Mouse (Mus musculus): ENCODE results near the gene Gipc2. TPM values are rescaled to one million over a fixed set of nuclear protein-coding genes. Genes with fewer than 3 reads are reported as not detected.

The Gipc2 gene
- polyA plus RNA-seq, 1 experiment from 2014 or later = 4.1 TPM

GRCm38 (mm10) chr3:152192238-152192931 is 26.4 kb upstream of the Gipc2 start:
- no peaks in the 10 kb centered on the region for H3K27me3 ChIP-seq (replicated peaks; ENCODE audit: control insufficient read depth, insufficient read depth, low read length)
- H3K4me2 ChIP-seq (ENCODE audit: low read length) = peak overlapping the region; percentile 55
- H3K4me1 ChIP-seq (replicated peaks; ENCODE audit: control insufficient read depth, insufficient read depth, low read length) = peaks cover 18% of the 10 kb centered on the region
- peak overlapping the region; percentile 37 for H3K4me3 ChIP-seq (replicated peaks; ENCODE audit: low read length)
- ATAC-seq = no peak
- WGBS = 23% methylated on average over 10 of the region's 11 CpGs
- no peaks in the 10 kb centered on the region for H3K36me3 ChIP-seq (ENCODE audit: control insufficient read depth, insufficient read depth)
- no peaks in the 10 kb centered on the region for H3K9me3 ChIP-seq (ENCODE audit: control insufficient read depth, low read length)
- H3K27ac ChIP-seq (ENCODE audit: low read length) = no peak overlapping the region
- no peak overlapping the region for H3K9ac ChIP-seq (replicated peaks; ENCODE audit: low read depth, low read length)

- WGBS = 12% methylated on average over 6 of the region's 6 CpGs
- H3K9ac ChIP-seq (replicated peaks; ENCODE audit: low read depth, low read length) = no peak overlapping the region
- H3K27me3 ChIP-seq (replicated peaks; ENCODE audit: control insufficient read depth, insufficient read depth, low read length) = no peaks in the 10 kb centered on the region
- no peaks in the 10 kb centered on the region for H3K9me3 ChIP-seq (ENCODE audit: control insufficient read depth, low read length)
- peak overlapping the region; percentile 37 for H3K4me3 ChIP-seq (replicated peaks; ENCODE audit: low read length)
- ATAC-seq = no peak
- H3K36me3 ChIP-seq (ENCODE audit: control insufficient read depth, insufficient read depth) = no peaks in the 10 kb centered on the region
- H3K27ac ChIP-seq (ENCODE audit: low read length) = no peak overlapping the region
- peaks cover 18% of the 10 kb centered on the region for H3K4me1 ChIP-seq (replicated peaks; ENCODE audit: control insufficient read depth, insufficient read depth, low read length)
- H3K4me2 ChIP-seq (ENCODE audit: low read length) = peak overlapping the region; percentile 55
Measured at GRCm38 (mm10) chr3:152191791-152192237, 25.8 kb upstream of the Gipc2 start.

- Histone ChIP-seq H3K27me3 (replicated peaks; ENCODE audit: control insufficient read depth, insufficient read depth, low read length) (no peaks in the 10 kb centered on the region), H3K36me3 (ENCODE audit: control insufficient read depth, insufficient read depth) (no peaks in the 10 kb centered on the region), H3K4me1 (replicated peaks; ENCODE audit: control insufficient read depth, insufficient read depth, low read length) (peaks cover 18% of the 10 kb centered on the region), H3K4me2 (ENCODE audit: low read length) (peak overlapping the region; percentile 26), H3K9me3 (ENCODE audit: control insufficient read depth, low read length) (no peaks in the 10 kb centered on the region), H3K27ac (ENCODE audit: low read length) (no peak overlapping the region), H3K4me3 (replicated peaks; ENCODE audit: low read length) (no peak overlapping the region), H3K9ac (replicated peaks; ENCODE audit: low read depth, low read length) (no peak overlapping the region)
- 82% methylated on average over 9 of the region's 9 CpGs for WGBS
- ATAC-seq = no peak
Measured at GRCm38 (mm10) chr3:152190679-152191477, 24.8 kb upstream of the Gipc2 start.

GRCm38 (mm10) chr3:152189306-152189705 is 23.3 kb upstream of the Gipc2 start:
- no peaks in the 10 kb centered on the region for H3K27me3 ChIP-seq (replicated peaks; ENCODE audit: control insufficient read depth, insufficient read depth, low read length)
- no peaks in the 10 kb centered on the region for H3K9me3 ChIP-seq (ENCODE audit: control insufficient read depth, low read length)
- H3K4me2 ChIP-seq (ENCODE audit: low read length) = no peak overlapping the region
- H3K4me1 ChIP-seq (replicated peaks; ENCODE audit: control insufficient read depth, insufficient read depth, low read length) = peaks cover 18% of the 10 kb centered on the region
- no peak overlapping the region for H3K9ac ChIP-seq (replicated peaks; ENCODE audit: low read depth, low read length)
- H3K27ac ChIP-seq (ENCODE audit: low read length) = no peak overlapping the region
- no peak overlapping the region for H3K4me3 ChIP-seq (replicated peaks; ENCODE audit: low read length)
- peaks cover 2% of the 10 kb centered on the region; the same call in 1 of the 2 replicates for H3K36me3 ChIP-seq (ENCODE audit: control insufficient read depth, insufficient read depth)
- WGBS = 77% methylated on average over 4 of the region's 4 CpGs
- no peak for ATAC-seq

- H3K4me3 ChIP-seq (replicated peaks; ENCODE audit: low read length) = no peak overlapping the region
- H3K4me1 ChIP-seq (replicated peaks; ENCODE audit: control insufficient read depth, insufficient read depth, low read length) = peaks cover 6% of the 10 kb centered on the region
- no peak overlapping the region for H3K9ac ChIP-seq (replicated peaks; ENCODE audit: low read depth, low read length)
- H3K9me3 ChIP-seq (ENCODE audit: control insufficient read depth, low read length) = no peaks in the 10 kb centered on the region
- no peaks in the 10 kb centered on the region for H3K27me3 ChIP-seq (replicated peaks; ENCODE audit: control insufficient read depth, insufficient read depth, low read length)
- H3K36me3 ChIP-seq (ENCODE audit: control insufficient read depth, insufficient read depth) = peaks cover 4% of the 10 kb centered on the region; the same call in 1 of the 2 replicates
- no peak for ATAC-seq
- 87% methylated on average over 6 of the region's 6 CpGs for WGBS
- no peak overlapping the region for H3K4me2 ChIP-seq (ENCODE audit: low read length)
- no peak overlapping the region for H3K27ac ChIP-seq (ENCODE audit: low read length)
Measured at GRCm38 (mm10) chr3:152186106-152186505, 20.1 kb upstream of the Gipc2 start.

GRCm38 (mm10) chr3:152183522-152183921 is 17.5 kb upstream of the Gipc2 start:
- Histone ChIP-seq H3K4me1 (replicated peaks; ENCODE audit: control insufficient read depth, insufficient read depth, low read length) (no peaks in the 10 kb centered on the region), H3K27me3 (replicated peaks; ENCODE audit: control insufficient read depth, insufficient read depth, low read length) (no peaks in the 10 kb centered on the region), H3K9ac (replicated peaks; ENCODE audit: low read depth, low read length) (no peak overlapping the region), H3K4me2 (ENCODE audit: low read length) (no peak overlapping the region), H3K27ac (ENCODE audit: low read length) (no peak overlapping the region), H3K9me3 (ENCODE audit: control insufficient read depth, low read length) (no peaks in the 10 kb centered on the region), H3K4me3 (replicated peaks; ENCODE audit: low read length) (no peak overlapping the region), H3K36me3 (ENCODE audit: control insufficient read depth, insufficient read depth) (peaks cover 4% of the 10 kb centered on the region; the same call in 1 of the 2 replicates)
- no peak for ATAC-seq
- WGBS = 38% methylated on average over 9 of the region's 9 CpGs

- no peak overlapping the region for H3K4me2 ChIP-seq (ENCODE audit: low read length)
- no peak for ATAC-seq
- peaks cover 4% of the 10 kb centered on the region; the same call in 1 of the 2 replicates for H3K36me3 ChIP-seq (ENCODE audit: control insufficient read depth, insufficient read depth)
- H3K9ac ChIP-seq (replicated peaks; ENCODE audit: low read depth, low read length) = no peak overlapping the region
- H3K27me3 ChIP-seq (replicated peaks; ENCODE audit: control insufficient read depth, insufficient read depth, low read length) = no peaks in the 10 kb centered on the region
- H3K4me3 ChIP-seq (replicated peaks; ENCODE audit: low read length) = no peak overlapping the region
- no peaks in the 10 kb centered on the region for H3K4me1 ChIP-seq (replicated peaks; ENCODE audit: control insufficient read depth, insufficient read depth, low read length)
- H3K27ac ChIP-seq (ENCODE audit: low read length) = no peak overlapping the region
- WGBS = 95% methylated on average over 4 of the region's 4 CpGs
- H3K9me3 ChIP-seq (ENCODE audit: control insufficient read depth, low read length) = no peaks in the 10 kb centered on the region
Measured at GRCm38 (mm10) chr3:152180624-152181023, 14.6 kb upstream of the Gipc2 start.

- H3K27me3 ChIP-seq (replicated peaks; ENCODE audit: control insufficient read depth, insufficient read depth, low read length) = no peaks in the 10 kb centered on the region
- H3K4me1 ChIP-seq (replicated peaks; ENCODE audit: control insufficient read depth, insufficient read depth, low read length) = no peaks in the 10 kb centered on the region
- no peak overlapping the region for H3K4me3 ChIP-seq (replicated peaks; ENCODE audit: low read length)
- no peak overlapping the region for H3K4me2 ChIP-seq (ENCODE audit: low read length)
- WGBS = 56% methylated on average over 1 of the region's 1 CpGs
- ATAC-seq = no peak
- H3K36me3 ChIP-seq (ENCODE audit: control insufficient read depth, insufficient read depth) = 0 out of 2 replicates have a peak, but pooled peaks cover 2% of the 10 kb centered on the region
- no peak overlapping the region for H3K27ac ChIP-seq (ENCODE audit: low read length)
- no peaks in the 10 kb centered on the region for H3K9me3 ChIP-seq (ENCODE audit: control insufficient read depth, low read length)
- H3K9ac ChIP-seq (replicated peaks; ENCODE audit: low read depth, low read length) = no peak overlapping the region
Measured at GRCm38 (mm10) chr3:152179285-152179684, 13.3 kb upstream of the Gipc2 start.

- H3K4me1 ChIP-seq (replicated peaks; ENCODE audit: control insufficient read depth, insufficient read depth, low read length) = no peaks in the 10 kb centered on the region
- H3K9me3 ChIP-seq (ENCODE audit: control insufficient read depth, low read length) = no peaks in the 10 kb centered on the region
- no peak overlapping the region for H3K27ac ChIP-seq (ENCODE audit: low read length)
- no peak for ATAC-seq
- WGBS = 86% methylated on average over 4 of the region's 4 CpGs
- 0 out of 2 replicates have a peak, but pooled peaks cover 2% of the 10 kb centered on the region for H3K36me3 ChIP-seq (ENCODE audit: control insufficient read depth, insufficient read depth)
- H3K27me3 ChIP-seq (replicated peaks; ENCODE audit: control insufficient read depth, insufficient read depth, low read length) = no peaks in the 10 kb centered on the region
- H3K4me3 ChIP-seq (replicated peaks; ENCODE audit: low read length) = no peak overlapping the region
- no peak overlapping the region for H3K4me2 ChIP-seq (ENCODE audit: low read length)
- no peak overlapping the region for H3K9ac ChIP-seq (replicated peaks; ENCODE audit: low read depth, low read length)
Measured at GRCm38 (mm10) chr3:152178816-152179215, 12.8 kb upstream of the Gipc2 start.
